Mouse (Mus musculus) lung, embryonic 15.5 days (tissue): Measurements from ENCODE around the gene Rsl1. TPM values are rescaled to one million over a fixed set of nuclear protein-coding genes. Genes with fewer than 3 reads are reported as not detected.
A peak's percentile ranks its signal among the peaks of the same experiment; 100 is the strongest.
"Not testable (repeated sequence)": the region's sequence is repeated elsewhere in the genome, so short reads cannot be mapped to it uniquely, and the experiment has no call there.

Experiments used
- ATAC-seq: fragments of 200-750 bp; cut with Nextera tagmentation; 2 replicates; pipeline ENCODE4 v1.8.0; 2017; ENCODE audit warnings: moderate number of reproducible peaks, borderline replicate concordance; ENCODE audit not compliant: low FRiP score, low TSS enrichment; ENCODE audit errors: extremely low read depth
- H3K27ac ChIP-seq: fragments of 300-500 bp; sonication (generic); 2 replicates; pipeline ENCODE4 v1.5.1; 2015; ENCODE audit warnings: moderate library complexity, mild to moderate bottlenecking, inconsistent platforms
- H3K27me3 ChIP-seq: fragments of 300-500 bp; sonication (generic); 2 replicates; pipeline ENCODE4 v1.6.1; 2015; ENCODE audit warnings: inconsistent platforms
- H3K36me3 ChIP-seq: fragments of 300-500 bp; sonication (generic); 2 replicates; pipeline ENCODE4 v1.6.1; 2015; ENCODE audit warnings: inconsistent platforms
- H3K4me1 ChIP-seq: fragments of 300-500 bp; sonication (generic); 2 replicates; pipeline ENCODE4 v1.6.1; 2015; ENCODE audit warnings: inconsistent platforms
- H3K4me2 ChIP-seq: fragments of 300-500 bp; sonication (generic); 2 replicates; pipeline ENCODE4 v1.6.1; 2015; ENCODE audit warnings: inconsistent platforms, mild to moderate bottlenecking, moderate library complexity
- H3K4me3 ChIP-seq: fragments of 300-500 bp; sonication (generic); 2 replicates; pipeline ENCODE4 v1.5.1; 2015; ENCODE audit warnings: mild to moderate bottlenecking, inconsistent platforms
- H3K9ac ChIP-seq: fragments of 300-500 bp; sonication (generic); 2 replicates; pipeline ENCODE4 v1.6.1; 2015; ENCODE audit warnings: inconsistent platforms
- H3K9me3 ChIP-seq: fragments of 300-500 bp; sonication (generic); 2 replicates; pipeline ENCODE4 v1.6.1; 2016; ENCODE audit warnings: inconsistent platforms
- WGBS: fragments of 180-500 bp; shearing (Covaris S2); methylation state at CpG from one replicate; pipeline ENCODE4 v1.1.7; 2015; 5-methylcytosine and 5-hydroxymethylcytosine counted together
- polyA plus RNA-seq: library from polyadenylated mRNA; unstranded; fragments of >200 nt; fragmentation: Nextera tagmentation; extraction: Ambion mirVana; gene quantifications from 2 replicates; pipeline ENCODE4 v1.2.1, GENCODE M21; 2015

The Rsl1 gene
- 9.0 and 9.1 TPM in 2 replicates for polyA plus RNA-seq

DNA sequence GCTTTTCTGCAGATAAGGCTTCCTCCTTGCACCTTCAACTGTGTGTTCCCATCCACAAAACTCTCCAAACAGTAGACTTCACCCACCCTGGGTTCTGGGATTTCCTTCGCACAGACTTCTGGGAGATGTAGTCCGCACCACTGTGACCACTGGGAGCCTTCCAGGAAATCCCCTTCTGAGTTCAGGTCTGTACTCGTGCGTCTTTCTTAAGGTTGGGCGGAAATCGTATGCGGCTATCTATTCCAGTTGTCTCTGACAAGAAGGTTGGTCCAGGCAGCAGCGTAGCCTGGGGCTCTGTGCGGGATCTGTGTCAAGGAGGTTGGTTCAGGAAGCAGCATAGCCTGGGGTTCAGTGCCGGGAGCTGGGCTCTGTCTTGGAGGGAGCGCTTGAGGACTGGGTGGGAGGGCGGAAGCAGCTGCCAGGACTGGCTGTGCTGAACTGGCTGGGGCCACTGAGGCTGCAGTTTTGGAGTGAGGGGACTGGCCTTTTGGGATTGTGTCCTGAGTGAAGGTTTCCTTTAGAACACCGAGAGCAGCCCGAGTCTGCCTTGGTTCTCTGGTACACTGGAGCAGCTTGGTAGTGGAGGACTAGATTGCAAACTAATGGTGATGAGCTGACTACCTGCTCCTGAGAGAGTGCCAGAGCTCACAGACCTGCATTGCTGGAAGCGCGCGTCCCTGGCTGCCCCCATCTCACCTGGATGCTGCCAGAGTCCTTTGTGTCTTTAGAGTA, at the start of gene Rsl1:
Gene Rsl1, plus strand, starts transcription at position 192 of the 732 bp plus-strand sequence.
- H3K9me3 ChIP-seq, H3K27me3 ChIP-seq, H3K4me1 ChIP-seq, H3K36me3 ChIP-seq: not testable (repeated sequence)
- under 1% methylated on average over 17 of the region's 17 CpGs for WGBS
- Histone ChIP-seq H3K4me2 (peak within 1 kb of the TSS; percentile 62), H3K9ac (peak within 1 kb of the TSS; percentile 50), H3K27ac (peak within 1 kb of the TSS; percentile 72), H3K4me3 (peak within 1 kb of the TSS; percentile 69)
- ATAC-seq: peak; percentile 99

DNA sequence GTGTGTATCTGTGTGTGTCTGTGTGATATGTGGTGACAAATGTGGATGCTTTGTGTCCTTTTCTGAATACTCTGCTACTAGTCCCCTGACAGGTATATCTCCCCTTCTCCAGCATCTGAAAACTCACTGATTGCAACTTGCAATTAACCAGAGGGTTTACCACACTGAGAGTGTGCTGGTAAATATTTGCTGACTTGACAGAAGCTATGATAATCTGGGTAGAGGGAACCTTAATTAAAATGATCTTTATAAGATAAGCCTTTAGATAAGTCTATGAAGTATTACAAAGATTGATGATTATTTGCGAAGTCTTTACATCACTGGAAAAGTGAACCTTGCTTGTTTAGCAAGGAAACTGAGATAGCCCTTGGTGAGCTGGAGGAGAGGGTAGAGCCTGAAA, 48.5 kb upstream of the Rsl1 start:
- WGBS: 80% methylated on average over 1 of the region's 1 CpGs
- Histone ChIP-seq H3K27me3 (no peaks in the 10 kb centered on the region), H3K9me3 (no peaks in the 10 kb centered on the region), H3K9ac (no peak overlapping the region), H3K36me3 (no peaks in the 10 kb centered on the region), H3K27ac (no peak overlapping the region), H3K4me3 (no peak overlapping the region), H3K4me2 (no peak overlapping the region), H3K4me1 (peaks cover 4% of the 10 kb centered on the region; the same call in 1 of the 2 replicates)
- no peak for ATAC-seq

DNA sequence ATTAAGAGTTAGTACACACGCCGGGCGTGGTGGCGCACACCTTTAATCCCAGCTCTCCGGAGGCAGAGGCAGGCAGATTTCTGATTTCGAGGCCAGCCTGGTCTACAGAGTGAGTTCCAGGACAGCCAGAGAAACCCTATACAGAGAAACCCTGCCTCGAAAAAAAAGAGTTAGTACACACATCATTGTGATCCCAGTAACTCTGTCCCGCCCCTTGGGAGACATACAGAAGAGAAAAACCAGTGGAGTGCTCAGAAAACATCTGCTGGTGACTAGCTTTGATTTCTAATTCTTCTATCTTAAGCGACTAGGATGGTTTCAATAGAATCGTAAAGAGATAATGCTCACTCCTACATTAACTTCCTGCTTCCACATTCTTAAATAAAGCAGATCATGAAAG, 45.5 kb upstream of the Rsl1 start:
- not testable (repeated sequence) for H3K27me3 ChIP-seq, ATAC-seq, H3K4me3 ChIP-seq, H3K9me3 ChIP-seq, H3K9ac ChIP-seq, H3K36me3 ChIP-seq, H3K4me1 ChIP-seq, H3K27ac ChIP-seq
- 76% methylated on average over 10 of the region's 10 CpGs for WGBS
- peak overlapping the region; percentile 71 for H3K4me2 ChIP-seq

DNA sequence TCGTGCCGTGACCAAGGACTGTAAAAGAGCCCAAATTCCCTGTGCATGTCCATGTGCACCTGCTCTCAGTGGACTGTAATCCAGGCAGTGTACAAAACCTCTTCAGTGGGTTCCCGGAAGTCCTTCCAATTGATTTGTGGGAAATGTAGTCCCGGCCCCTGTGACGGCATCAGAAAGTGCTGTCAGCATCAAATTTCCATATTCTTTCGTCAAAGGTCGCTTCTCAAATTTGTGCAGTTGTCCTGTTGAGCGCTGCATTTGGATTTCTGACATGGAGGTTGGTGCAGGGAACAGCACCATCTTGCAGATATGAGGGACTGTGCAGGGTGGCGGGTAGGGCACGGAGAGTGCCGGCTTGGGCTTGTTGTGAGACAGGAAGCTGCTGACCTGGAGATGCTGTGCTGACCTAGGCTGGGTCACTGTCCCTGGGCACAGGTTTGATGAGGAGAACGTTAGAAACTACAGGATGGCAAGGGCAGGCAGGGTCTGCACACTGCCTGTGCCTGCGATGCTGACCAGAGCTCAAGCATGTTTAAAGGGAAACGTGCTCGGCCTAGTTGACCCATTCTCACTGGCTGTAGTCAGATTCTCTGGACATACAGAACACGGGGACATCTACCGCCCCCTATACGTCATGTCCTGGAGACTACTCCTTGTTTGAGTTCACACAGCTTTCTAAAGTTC, 44.8 kb upstream of the Rsl1 start:
- Histone ChIP-seq H3K9me3 (no peaks in the 10 kb centered on the region), H3K4me3 (peak overlapping the region; percentile 65), H3K4me2 (peak overlapping the region; percentile 71), H3K27ac (no peak overlapping the region), H3K27me3 (no peaks in the 10 kb centered on the region), H3K9ac (peak overlapping the region; percentile 48), H3K36me3 (no peaks in the 10 kb centered on the region), H3K4me1 (peaks cover 4% of the 10 kb centered on the region; the same call in 1 of the 2 replicates)
- ATAC-seq: peak; percentile 90
- 1% methylated on average over 18 of the region's 18 CpGs for WGBS

DNA sequence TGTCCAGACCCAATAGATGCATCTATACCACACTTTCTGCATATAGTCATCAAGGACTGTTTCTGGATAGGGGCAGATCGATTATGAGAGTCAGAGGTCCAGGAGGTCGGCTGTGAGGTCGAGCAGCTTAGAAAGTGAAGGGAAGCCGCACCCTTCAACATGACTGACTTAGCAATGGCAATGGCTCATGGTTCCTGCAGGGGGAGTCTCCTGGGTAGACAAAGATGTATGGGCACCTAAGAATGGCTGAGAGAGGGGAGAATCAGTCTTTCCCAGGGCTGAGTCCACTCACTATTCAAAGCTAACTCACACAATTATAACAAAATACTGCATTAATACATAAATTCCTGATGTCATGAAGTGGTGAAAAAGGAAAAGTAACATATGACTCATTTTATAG, 6.9 kb upstream of the Rsl1 start:
- 46% methylated on average over 4 of the region's 4 CpGs for WGBS
- not testable (repeated sequence) for H3K4me3 ChIP-seq

DNA sequence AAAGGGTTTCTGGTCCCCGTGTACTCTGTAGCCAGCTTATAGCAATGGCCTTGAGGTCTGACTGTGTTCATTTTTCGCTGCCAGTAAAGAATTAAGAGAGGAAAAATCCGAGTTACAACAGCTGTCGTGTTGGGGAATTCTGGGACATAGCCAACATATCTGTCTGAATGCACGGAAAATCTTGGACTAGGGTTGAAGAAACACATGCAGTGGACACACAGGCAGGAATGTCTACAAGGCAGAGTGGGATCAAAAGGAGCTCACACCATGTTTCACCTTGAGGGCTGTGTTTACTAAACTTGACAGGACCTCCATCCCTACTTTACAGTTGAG, 707 bp downstream of the Rsl1 start:
- Histone ChIP-seq H3K4me3 (peak overlapping the region; percentile 69), H3K9me3 (no peaks in the 10 kb centered on the region), H3K36me3 (peaks cover 9% of the 10 kb centered on the region), H3K9ac (peak overlapping the region; percentile 50), H3K27ac (no peak overlapping the region), H3K4me2 (peak overlapping the region; percentile 62), H3K27me3 (no peaks in the 10 kb centered on the region), H3K4me1 (no peaks in the 10 kb centered on the region; the same call in 1 of the 2 replicates)
- 18% methylated on average over 5 of the region's 5 CpGs for WGBS
- no peak for ATAC-seq

More for the DNA sequence above, 6.9 kb upstream of the Rsl1 start:
- H3K9ac ChIP-seq, H3K27ac ChIP-seq, H3K9me3 ChIP-seq, H3K27me3 ChIP-seq, H3K4me1 ChIP-seq, ATAC-seq, H3K4me2 ChIP-seq, H3K36me3 ChIP-seq: not testable (repeated sequence)

DNA sequence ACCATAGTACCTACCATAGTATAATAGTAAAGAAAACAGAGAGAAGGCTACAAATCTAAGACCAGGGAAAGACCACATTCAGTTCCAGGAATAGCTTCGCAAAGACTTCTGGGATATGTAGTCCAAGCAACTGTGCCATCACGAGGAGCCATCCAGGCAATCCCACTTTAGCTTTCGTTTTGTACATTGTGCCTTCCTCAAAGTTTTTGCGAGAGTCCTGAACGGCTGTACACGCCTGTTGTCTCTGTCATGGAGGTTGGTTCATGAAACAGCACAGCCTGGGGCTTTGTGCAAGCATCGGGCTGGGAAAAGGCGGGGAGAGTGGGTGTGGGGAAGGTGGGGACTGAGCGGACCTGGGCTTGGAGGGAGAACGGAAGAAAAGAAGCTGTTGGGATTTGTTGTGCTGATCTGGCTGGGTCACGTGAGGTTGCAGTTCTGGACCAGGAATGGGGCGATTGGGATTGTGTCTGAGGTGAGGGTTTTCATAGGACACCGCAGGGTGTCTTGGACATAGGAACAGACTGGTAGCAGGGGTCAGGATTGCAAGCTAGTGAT, 21.4 kb downstream of the Rsl1 start, which contains the start of gene Zfp455:
Gene Zfp455, plus strand, starts transcription at position 167 of the 555 bp plus-strand sequence.
- Histone ChIP-seq H3K9ac (peak within 1 kb of the TSS; percentile 67), H3K4me3 (peak within 1 kb of the TSS; percentile 82), H3K4me1 (peaks cover 5% of the 10 kb centered on the region; the same call in 1 of the 2 replicates), H3K4me2 (peak within 1 kb of the TSS; percentile 73), H3K36me3 (no peaks in the 10 kb centered on the region), H3K27ac (no peak within 1 kb of the TSS; the same call in 1 of the 2 replicates), H3K27me3 (no peaks in the 10 kb centered on the region), H3K9me3 (no peaks in the 10 kb centered on the region)
- peak; percentile 91 for ATAC-seq
- WGBS: 2% methylated on average over 13 of the region's 13 CpGs

DNA sequence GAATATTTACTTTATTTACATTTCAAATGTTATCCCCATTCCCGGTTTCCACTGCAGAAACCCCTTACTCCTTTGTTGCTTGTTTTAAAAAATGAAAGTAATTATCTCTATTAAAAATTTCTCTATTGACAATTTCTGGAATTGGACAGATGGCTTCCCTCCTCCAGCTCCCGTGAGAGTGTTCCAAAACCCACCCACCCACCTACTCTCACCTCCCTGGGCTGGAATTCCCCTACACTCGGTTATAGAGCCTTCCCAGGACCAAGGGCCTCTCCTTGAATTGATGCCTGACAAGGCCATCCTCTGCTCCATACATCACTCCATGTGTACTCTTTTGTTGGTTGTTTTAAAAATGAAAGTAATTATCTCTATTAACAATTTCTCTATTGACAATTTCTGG, 28.7 kb downstream of the Rsl1 start:
- Histone ChIP-seq H3K36me3 (no peaks in the 10 kb centered on the region), H3K27ac (no peak overlapping the region), H3K9me3 (no peaks in the 10 kb centered on the region), H3K4me2 (no peak overlapping the region), H3K4me1 (no peaks in the 10 kb centered on the region), H3K9ac (no peak overlapping the region), H3K27me3 (no peaks in the 10 kb centered on the region), H3K4me3 (no peak overlapping the region)
- no peak for ATAC-seq
- 62% methylated on average over 3 of the region's 3 CpGs for WGBS

DNA sequence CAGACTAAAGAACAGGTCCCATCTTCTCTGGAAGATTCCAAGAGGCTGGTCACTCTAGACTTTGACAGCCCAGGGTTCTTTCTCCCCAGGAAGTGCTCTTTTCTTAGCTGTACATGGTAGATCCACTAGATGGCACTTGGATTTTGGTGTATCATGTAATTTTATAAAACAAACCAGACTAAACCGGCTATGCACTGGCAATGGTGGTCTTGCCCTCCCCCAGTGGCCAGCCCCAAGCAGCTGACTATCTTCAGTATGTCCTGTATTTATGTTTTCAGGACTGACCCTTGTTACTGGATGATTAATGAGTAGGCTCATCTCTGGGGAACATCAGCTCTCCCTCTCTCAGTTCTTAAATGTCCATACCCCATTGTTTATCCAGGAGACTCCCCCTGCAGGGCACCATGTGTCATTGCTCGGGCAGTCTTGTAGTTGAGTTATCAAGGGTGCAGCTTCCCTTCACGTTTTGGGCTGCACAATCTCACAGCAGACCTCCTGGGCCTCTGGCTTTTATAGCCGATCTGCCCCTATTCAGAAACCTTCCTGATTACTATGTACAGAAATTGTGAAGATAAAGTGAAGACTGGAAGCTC, 41.1 kb downstream of the Rsl1 start:
- ATAC-seq: no peak
- no peak overlapping the region for H3K4me3 ChIP-seq
- no peak overlapping the region for H3K9ac ChIP-seq
- H3K9me3 ChIP-seq: no peaks in the 10 kb centered on the region
- H3K4me1 ChIP-seq: no peaks in the 10 kb centered on the region
- WGBS: 51% methylated on average over 4 of the region's 4 CpGs
- no peak overlapping the region for H3K27ac ChIP-seq
- no peaks in the 10 kb centered on the region for H3K27me3 ChIP-seq
- no peak overlapping the region for H3K4me2 ChIP-seq
- no peaks in the 10 kb centered on the region for H3K36me3 ChIP-seq
